Mouse (Mus musculus) cortical plate, adult 2 months (tissue): ENCODE results near the gene 1700019D03Rik.

ENCODE experiments used
- CTCF ChIP-seq: fragments of 200-500 bp; IDR thresholded peaks from 2 replicates; pipeline ENCODE4 v1.5.1; 2011; ENCODE audit warnings: mild to moderate bottlenecking, control low read depth, low read length; ENCODE audit not compliant: insufficient read depth; ENCODE audit errors: extremely low read depth
- POLR2A ChIP-seq: fragments of 200-500 bp; IDR thresholded peaks from 2 replicates; pipeline ENCODE4 v1.6.1; 2011; ENCODE audit warnings: mild to moderate bottlenecking, low read length, control low read depth; ENCODE audit not compliant: insufficient read depth; ENCODE audit errors: extremely low read depth

DNA sequence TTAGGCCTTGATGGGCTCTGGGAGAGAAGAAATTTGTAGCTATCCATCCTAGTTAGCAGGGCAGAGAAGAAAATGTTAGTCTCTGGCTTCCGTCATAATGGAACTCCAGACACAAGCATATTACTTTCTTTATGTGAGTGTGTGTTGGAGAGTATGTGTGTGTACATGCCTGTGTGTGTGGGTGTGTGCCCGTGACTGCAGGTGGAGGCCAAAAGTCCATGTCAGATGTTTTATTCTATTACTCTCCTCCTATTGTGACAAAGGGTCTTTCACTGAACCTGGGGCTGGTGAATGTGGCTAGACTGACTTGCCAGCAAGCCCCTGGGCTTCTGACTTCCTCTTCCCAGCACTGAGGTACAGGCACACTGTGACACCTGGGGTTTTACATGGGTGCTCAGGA is 65.5 kb downstream of the 1700019D03Rik start:
- no peak for TF ChIP-seq CTCF
- TF ChIP-seq POLR2A: no peak
